Mouse (Mus musculus) NIH3T3 (cell line): ENCODE measurements around the gene Tfrc.

ENCODE experiments used
- DNase-seq: peaks from one replicate; pipeline ENCODE4 v3.0.0-alpha.2; 2012; ENCODE audit warnings: low read depth

Gene Tfrc

DNA sequence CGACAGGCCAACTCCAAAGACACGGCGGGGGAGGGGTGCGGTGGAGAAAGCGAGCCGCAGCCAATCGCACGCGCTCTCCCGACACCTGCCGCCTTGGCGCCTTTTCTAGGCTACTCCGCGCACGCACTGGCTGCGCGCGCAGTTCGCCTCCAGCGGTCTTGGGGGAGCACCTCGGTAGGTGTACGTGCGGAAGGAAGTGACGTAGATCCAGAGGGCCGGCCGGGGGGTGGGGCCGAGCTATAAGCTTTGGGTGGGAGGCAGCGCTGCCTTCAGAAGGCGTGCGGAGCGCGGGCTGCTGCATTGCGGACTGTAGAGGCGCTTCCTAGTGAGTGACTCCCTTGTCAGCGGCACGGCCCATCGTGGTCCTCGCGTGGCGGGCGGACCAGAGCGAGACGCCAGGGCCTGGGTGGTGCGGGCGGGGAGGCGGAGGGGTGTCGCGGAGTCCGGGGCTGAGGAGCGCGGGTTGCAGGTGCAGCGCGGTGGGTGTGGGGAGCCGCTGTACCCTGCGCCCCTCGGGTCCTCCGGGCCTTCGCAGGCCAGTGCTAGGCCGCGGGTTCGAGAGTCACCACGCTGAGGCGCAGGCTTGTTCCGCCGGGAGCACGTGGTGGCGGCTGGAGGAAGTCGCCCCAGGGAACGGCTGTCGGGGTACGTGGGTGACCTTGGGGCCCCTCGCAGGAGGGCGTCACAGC lies at the start of gene Tfrc:
Gene Tfrc (plus strand): TSS at position 209 of the 689 bp plus-strand sequence.
- DNase-seq, result peak; percentile 98

DNA sequence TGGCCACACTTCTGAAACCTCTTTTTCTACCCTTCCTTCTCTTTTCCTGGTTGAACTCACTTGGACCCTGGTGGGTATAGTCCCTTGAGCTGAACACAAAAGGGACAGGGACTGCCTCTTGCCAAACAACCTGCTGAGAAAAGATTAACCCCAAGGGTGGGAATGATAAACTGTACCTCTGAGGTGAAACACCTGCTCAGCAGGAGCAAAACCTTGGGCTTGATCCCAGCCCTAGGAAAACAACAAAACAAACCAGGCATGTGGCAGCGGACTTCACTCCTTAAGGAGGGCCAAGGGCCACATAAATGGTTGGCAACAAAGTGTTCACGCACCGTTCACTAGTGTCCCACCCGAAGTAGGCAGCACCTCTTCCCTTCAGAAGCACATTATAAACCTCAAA lies 49.2 kb upstream of the Tfrc start:
- DNase-seq, result no peak

DNA sequence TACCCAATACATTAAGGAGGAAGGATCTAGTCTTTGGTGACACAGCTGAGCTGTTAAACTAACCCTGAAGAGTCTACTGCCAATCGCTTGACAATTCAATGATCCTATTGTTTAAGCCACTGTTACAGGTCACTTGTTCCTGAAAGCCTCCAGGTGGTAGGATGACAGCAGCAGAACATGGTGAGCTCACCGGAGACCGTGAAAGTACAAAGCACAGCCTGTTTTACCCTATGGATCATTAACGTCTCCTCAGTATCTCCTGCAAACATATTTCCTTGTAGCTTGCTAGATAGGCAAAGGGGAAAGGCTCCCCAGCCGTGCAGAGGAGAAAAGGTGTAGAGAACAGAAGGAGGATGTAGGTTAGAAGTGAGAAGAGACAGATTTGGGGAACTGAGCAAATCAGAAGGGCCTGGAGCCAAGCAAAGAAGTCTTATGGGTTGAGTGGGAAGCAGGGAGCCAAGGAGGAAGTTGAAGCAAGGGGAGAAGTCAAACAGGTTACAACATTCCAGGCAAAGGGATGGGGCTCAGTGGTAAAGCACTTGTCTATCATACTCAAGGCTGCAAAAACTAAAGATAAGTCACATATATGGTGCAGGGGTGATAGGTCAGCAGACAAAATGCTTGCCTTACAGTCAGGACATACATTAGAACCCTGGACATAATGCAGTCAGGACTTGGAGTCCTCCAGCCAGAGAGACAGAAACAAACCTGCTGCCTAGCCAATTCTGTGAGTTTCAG lies 45.5 kb upstream of the Tfrc start:
- no peak for DNase-seq

DNA sequence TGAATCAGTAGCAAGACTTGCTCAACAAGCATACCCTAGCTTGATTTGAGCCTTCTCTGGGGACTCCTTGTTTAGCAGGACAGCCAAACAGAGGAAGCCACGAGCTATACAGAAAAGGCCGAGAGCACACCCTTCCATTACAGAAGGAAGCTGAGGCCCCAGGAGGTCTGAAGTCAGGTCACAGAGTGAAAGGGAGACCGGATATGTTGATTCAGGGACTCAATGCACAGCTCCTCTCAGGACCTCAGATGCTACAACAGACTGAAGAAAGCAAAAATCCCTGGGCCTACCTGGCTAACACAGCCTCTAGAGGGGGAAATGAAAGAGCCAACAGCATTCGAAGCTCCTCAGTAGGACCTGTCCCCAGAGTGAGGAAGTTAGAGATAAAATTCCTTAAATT lies 41.4 kb upstream of the Tfrc start:
- DNase-seq, result no peak

DNA sequence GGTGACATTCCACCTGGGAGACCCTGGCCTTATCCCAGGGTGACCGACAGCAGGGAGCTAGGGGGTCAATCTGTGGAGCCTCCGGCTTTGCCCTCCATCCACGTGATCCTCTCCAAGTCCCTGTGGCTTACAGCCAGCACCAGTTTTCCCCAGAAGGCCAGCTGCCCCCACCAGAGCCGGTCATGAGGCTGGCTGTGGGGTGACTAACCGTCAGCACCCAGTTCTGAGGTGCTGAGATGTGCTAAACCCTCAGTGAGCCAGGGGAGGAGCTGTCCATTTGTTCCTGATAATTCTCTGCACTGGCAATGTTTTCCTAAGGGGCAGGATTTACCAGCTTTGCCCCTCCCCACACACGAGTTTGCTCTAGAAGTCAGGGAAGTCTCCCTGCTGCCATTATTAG lies 40.3 kb upstream of the Tfrc start:
- peak; percentile 53 for DNase-seq

DNA sequence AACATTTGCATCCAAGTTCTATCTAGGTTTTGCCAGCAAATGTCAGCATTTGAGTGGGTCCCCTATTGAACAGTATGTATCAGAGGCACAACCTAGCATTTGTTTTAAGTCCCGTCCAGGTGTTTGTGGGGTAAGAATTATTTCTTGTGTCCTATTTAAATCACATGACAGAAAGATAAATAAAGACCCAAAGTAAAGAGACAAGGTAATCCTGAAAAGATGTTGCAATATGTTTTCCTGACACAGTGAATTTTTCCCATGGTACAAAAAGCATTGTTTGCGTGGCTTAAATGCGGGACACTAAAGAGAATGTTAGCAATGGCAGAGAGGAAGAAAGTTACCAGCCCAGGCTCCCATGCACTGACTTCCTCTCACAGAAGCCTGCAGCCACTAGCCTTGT lies 38.7 kb upstream of the Tfrc start:
- no peak for DNase-seq

DNA sequence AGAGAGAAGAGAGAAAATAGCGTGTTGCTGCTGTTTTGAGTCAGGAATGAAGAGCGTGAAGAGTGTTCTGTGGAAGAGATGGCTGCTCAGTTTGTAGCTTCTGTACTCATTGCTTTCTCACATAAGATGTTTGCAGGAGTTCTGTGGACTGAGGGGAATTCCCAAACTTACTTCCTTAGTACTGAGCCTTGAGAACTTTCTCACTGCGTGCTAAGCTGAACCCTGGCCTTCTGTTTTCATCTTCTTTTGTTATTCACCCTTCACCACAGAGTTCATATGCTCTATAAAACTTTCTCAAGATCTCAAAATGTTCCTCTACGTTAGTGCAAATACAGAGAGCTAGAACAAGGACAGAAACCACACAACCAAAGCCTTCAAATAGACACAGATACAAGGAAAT lies 36.2 kb upstream of the Tfrc start:
- no peak for DNase-seq

DNA sequence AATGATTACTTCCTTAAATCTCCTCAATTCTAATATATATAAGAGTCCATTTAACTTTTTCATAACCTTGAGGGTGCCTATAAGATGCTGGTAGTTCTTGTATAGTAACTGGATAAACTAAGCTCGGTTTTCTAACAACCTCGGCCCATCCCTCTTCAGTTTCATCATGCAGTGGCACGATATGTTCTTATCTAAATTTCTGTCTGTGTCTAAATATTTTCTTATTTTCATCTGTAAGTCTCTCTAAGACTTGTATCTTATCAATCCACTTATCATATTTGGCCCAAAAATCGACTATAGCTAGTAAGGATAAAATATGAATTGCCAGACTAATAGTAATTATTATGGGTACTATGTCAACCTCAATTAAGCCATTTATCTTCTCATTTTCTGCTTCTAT lies 22.2 kb upstream of the Tfrc start:
- DNase-seq, result no peak

DNA sequence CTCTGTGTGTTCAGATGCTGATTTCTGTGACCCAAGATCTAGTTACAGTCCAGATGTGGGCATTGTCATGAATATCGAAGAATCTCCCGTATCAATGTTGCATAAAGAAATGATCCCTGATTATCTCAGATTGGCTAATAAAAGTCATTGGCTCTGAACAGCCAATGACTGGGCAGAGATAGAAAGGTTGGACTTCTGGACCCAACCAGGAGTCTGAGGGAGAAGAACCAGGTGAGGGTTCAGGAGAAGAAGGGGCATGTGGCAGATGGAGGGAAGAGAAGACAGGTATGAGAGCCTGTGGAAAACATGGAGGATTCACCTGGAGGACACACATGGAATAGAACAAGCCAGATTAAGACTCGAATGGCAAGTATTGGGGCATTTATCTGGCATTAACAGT lies 20.2 kb upstream of the Tfrc start:
- DNase-seq, result no peak

DNA sequence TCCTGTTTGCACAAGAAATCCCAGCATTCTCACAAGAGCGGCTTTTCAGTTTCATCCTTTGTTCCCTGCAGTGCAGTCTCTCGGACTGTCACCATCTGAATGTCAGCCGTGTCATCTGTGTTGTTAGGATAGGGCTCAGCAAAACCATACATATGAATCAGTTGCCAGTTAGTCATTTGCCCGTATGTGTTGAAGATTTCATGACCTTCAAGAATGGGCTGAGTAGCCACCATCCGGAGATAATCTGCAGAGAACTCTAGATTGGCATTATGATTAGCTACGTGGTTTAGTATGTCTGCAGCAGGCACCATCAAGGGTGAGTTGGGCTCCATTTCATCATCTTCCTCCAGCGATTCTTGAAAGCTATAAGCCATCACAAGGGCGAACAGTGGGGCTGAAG lies 17.2 kb upstream of the Tfrc start:
- no peak for DNase-seq

DNA sequence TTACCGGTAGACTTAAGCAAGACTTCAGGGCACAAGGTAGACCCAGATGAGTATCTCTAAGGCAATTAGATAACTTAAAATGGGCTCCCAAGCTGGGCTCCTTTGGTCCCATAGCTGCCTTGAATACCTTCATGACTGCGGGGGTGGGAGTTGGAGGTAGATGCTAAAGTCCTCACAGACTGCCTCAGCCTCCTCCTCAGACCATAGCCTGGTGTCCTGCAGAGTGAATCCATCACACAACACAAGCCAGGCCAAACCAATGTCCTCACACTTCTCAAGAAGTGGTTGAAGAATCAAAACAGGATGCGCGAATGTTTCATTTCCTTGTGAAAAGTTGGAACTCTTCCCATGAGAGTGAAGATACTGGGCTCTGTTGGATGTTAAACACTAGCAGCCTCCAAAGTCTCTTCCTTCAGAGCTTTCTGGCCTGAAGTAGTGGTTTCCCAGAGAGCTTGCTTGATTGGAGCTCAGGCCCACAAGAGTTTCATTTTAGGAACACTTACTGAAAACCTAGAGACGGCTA lies 15.4 kb upstream of the Tfrc start:
- DNase-seq, result no peak

DNA sequence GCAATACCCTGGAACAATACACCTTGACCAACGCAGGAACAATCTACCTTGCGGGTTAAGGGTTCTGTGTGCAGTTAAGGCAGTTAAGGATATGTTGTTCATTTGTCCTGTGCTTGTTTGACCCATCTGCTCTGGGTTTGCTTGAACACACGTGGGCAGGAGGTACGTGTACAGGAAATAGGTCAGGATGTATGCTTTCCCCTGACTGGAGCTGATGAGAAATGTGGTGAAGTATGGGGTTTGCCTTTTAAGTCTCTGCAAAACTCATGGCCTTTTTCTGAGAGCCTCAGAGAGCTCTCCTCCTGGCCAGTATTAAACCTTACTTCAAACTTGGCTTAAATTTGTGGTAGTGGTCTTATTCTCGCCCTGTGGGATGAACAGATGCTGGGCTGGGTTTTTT lies 14.8 kb upstream of the Tfrc start:
- DNase-seq, result no peak

DNA sequence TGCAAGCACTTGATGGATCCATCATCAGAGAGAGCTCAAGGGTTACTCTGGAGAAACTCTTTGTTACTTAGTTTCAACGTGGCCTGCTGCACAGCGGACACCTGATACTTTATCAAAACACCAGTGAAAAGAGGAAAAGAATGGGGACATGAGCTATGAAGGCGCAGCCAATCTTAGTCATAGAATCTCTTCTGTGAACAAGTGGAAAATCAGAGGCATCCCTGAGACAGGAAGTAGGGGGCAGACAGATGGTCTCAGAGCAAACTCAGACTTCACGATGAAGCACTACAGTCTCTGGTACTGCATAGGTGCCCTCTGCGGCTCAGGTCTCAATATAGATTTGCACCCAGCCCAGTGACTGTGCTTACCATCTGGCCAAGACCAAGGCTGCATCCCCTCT lies 14.0 kb upstream of the Tfrc start:
- no peak for DNase-seq

DNA sequence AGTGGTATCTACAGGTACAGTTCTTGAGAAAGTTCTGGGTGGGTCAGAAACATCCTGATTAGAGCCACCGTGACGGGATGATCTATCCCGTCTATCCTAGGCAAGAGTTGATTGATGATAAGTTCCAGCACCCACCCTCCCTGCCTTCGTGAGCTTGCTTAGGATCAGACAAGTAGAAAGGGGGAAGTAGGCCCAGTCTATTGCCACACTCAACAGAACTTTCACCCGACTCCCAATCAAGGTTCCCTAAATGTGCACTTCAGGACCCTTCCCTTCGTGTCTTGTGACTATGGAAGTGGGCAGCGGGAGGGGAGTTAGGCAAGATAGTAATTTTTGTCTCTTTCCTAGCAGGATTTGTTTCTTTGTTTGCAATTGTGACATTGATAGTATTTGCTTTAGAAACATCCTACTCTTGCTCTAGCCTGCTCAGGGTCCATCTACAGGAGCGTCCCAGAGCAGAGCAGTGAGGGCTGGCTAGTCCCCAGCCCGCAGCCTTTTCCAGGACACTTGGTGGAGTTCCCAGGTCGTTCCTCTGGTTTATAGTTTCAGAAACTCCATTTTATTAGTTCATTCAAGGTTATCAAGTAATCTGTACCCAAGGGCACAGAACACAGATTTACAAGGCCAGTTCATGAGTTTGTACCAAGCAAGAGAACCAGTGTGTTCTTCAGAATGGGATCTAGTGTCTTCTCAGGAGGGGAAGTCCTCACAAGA lies 13.4 kb upstream of the Tfrc start:
- no peak for DNase-seq

DNA sequence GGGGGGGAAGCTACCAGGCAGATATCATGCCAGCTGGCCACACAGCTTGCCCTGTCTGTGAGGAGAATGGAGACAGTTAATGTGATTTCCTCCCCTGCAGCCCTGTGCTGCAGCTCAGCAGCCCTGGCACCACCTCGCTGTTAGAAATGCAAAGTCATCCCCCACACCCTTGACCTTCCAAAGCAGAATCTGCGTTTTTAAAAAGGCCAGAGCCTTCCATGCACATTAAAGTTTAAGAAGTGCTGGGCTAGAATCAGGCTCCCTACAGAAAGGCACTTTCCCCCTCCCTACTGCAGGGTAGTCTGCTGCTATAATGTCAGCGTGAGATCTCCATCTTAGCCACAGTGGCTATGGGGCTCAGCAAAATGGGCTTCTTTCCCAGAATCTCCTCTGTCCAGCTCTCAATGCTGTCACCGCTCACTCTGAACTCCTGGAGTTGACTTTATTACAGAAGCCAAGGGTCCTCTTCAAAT lies 10.8 kb upstream of the Tfrc start:
- peak; percentile 71 for DNase-seq

DNA sequence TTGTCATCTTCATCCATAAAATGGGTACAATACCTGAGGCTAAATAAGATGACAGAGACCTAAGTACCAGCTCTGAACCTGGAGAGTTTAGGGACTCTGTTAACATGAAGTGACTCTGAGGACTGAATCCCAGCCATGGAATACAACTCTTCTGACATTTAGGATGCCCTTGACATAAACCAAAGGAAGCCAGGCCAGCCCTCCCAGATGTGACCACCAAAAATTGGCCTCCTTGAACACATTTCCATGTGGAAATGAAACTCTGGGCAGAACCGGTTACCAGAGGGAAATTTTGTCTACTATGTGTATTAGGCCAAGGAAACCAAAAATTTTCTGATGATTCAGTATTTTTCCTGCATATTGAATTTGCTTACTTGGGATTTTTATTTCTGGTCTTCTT lies 9.6 kb upstream of the Tfrc start:
- DNase-seq, result no peak

DNA sequence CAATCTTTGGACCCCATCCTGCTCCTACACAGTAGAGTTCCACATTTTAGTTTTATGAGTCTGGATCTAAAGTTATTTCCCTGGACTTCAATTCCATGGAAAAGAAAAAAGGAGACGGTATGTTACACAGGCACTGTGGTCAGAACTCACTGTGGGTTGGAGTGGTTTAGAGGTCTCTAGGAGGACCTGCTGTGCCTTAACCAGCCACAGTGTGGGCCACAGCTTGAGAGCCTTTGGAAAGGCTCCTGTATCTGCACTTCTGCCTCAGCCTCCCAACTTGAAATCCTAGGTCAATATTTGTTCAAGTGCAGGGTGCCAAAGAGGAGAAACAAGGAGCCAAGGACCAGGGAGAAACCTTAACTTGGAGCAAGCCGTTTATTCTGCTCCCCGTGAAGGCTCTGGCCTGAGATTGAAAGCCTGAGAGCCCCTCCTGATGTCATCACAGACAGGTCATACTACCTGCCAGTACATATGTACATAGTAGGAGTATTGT lies 6.5 kb upstream of the Tfrc start:
- no peak for DNase-seq

DNA sequence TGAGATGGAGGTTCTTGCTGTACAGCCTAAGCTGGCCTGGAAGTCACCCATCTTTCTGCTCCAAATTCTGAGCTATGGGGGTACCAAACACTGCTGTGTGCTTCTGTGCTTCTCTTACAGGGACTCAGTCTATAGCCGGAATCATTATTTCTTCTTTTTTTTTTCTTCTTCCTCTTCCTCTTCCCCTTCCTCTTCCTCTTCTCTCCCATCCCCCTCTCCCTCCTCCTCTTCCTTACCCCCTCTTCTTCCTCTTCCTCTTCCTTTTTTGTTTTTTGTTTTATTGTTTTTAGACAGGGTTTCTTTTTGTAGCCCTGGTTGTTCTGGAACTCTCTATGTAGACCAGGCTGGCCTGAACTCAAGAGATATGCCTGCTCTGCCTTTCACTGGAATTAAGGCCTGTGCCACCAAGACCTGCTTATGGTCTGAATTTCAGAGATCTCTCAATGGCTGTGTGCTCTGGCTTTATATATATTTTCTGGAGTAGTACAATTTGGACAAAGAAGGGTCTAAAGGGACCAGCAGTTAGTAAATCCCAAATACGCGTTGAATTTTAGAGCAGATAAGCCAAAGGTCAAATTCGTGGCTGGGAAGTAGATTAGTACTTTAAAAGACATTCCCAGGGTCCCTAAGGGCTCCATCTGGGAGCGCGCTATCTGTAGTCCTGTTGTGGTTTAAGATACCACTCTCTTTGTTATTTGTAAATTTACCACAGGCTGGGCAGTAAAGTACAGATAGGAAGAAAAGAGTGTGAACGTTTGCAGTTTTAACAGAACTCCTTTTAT lies 967 bp upstream of the Tfrc start:
- no peak for DNase-seq

DNA sequence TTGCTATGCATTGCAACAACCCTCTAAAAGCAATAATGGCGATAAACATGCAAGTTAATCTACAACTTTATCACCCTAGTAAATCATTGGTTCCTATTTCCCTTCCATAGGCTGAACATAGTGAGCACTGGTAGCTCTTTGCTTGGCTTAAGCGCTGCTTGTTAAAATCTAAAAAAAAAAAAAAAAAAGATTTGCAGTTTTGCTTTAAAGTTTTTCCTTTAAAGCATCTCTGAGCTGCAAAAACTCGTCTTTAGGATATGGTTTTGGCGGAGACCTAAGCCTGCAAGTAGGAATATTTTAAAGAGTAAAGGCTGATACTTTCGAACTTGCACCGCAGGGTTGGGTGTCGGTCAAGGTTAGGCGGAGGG lies 392 bp upstream of the Tfrc start:
- no peak for DNase-seq

DNA sequence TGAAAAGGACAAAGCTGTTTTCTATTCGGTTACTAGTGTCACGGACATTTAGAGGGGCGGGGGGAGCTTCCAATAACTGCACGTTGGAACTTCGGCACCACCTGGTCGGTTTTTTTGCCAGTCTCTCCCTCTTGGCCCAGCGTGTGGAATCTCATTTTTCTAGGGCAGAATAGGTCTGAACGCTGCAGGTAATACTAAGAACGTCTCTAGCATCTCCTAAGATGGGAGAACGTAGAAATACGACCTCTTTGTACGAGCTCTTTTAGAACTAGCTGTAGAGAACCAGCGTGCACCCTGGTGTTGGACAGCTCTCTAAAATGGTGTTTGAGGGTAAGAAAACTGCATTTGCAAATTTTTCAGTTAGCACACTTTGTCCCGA lies 670 bp downstream of the Tfrc start:
- peak; percentile 59 for DNase-seq

DNA sequence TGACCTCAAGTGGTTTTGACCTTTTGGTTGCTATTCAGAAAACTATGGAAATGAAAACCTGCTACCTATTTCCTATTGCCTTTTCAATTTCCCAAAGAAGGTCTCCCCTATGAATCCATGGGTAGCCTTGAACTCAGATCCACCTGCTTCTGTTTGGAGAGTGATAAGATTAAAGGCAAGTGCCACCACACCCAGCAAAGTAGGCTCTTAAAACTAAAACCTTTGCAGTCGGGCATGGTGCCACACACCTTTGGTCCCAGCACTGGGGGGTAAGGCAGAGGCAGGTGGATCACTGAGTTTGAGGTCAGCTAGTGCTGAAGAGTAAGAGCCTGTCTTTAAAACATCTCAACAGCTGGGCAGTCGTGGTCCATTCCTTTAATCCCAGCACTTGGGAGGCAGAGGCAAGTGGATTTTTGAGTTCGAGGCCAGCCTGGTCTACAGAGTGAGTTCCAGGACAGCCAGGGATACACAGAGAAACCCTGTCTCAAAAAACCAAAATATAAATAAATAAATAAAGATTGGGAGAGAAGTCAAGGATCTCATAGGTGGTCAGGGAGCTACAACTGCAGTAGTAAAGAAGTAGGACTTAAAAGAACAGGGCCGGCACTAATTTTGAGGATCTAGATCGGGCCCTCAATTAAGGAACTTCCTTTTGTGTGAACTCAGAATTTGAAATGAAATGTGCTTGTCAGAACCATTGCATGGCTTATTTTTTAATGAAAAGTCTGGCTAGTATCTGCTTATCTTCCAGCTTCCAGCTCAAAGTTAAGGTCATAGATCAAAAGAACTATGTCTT lies 1.9 kb downstream of the Tfrc start:
- no peak for DNase-seq
